Mouse (Mus musculus) hindbrain, postnatal 0 days (tissue): ENCODE results near the gene Mgat4e. TPM values are rescaled to one million over a fixed set of nuclear protein-coding genes. Genes with fewer than 3 reads are reported as not detected.

Source experiments
- ATAC-seq: fragments of 200-750 bp; cut with Nextera tagmentation; 2 replicates; pipeline ENCODE4 v1.8.0; 2017; ENCODE audit warnings: mild to moderate bottlenecking, moderate TSS enrichment, moderate library complexity
- DNase-seq: peaks from one replicate; pipeline ENCODE4 v3.0.0-alpha.2; 2015; ENCODE audit warnings: low spot score
- H3K27ac ChIP-seq: fragments of 300-500 bp; sonication (generic); 2 replicates; pipeline ENCODE4 v1.5.1; 2014; ENCODE audit warnings: mild to moderate bottlenecking
- H3K27me3 ChIP-seq: fragments of 300-500 bp; sonication (generic); 2 replicates; pipeline ENCODE4 v1.6.1; 2014; ENCODE audit warnings: low read length, mixed read lengths; ENCODE audit not compliant: insufficient read depth
- H3K36me3 ChIP-seq: fragments of 300-500 bp; sonication (generic); 2 replicates; pipeline ENCODE4 v1.6.1; 2014; ENCODE audit warnings: low read length, mixed read lengths; ENCODE audit not compliant: insufficient read depth
- H3K4me1 ChIP-seq: fragments of 300-500 bp; sonication (generic); 2 replicates; pipeline ENCODE4 v1.6.1; 2014; ENCODE audit warnings: antibody characterized with exemption, low read length, mixed read lengths; ENCODE audit not compliant: insufficient read depth
- H3K4me2 ChIP-seq: fragments of 300-500 bp; sonication (generic); 2 replicates; pipeline ENCODE4 v1.6.1; 2014; ENCODE audit warnings: low read depth, mild to moderate bottlenecking, low read length, moderate library complexity, mixed read lengths
- H3K4me3 ChIP-seq: fragments of 300-500 bp; sonication (generic); 2 replicates; pipeline ENCODE4 v1.5.1; 2014; ENCODE audit warnings: low read length
- H3K9ac ChIP-seq: fragments of 300-500 bp; sonication (generic); replicated peaks from 2 replicates; pipeline ENCODE4 v1.6.1; 2014; ENCODE audit warnings: mild to moderate bottlenecking, low read length, moderate library complexity, mixed read lengths
- H3K9me3 ChIP-seq: fragments of 300-500 bp; sonication (generic); 2 replicates; pipeline ENCODE4 v1.6.1; 2016; ENCODE audit warnings: low read length, mixed read lengths
- CTCF ChIP-seq: IDR thresholded peaks from 2 replicates; pipeline ENCODE4 v1.5.1; 2016; ENCODE audit warnings: antibody characterized with exemption, control low read depth, low read depth
- WGBS: fragments of 180-500 bp; shearing (Covaris S2); extraction: QIAGEN DNeasy Blood & Tissue Kit; methylation state at CpG from one replicate; pipeline ENCODE4 v1.1.7; 2014; 5-methylcytosine and 5-hydroxymethylcytosine counted together
- polyA plus RNA-seq: library from polyadenylated mRNA; unstranded; fragments of >200 nt; fragmentation: Nextera tagmentation; extraction: Ambion mirVana; gene quantifications from 2 replicates; pipeline ENCODE4 v1.2.1, GENCODE M21; 2015
- total RNA-seq: library from RNA; depleted of rRNA; stranded (reverse); fragments of >200 nt; gene quantifications from 2 replicates; pipeline ENCODE4 v1.2.3, GENCODE M21; 2014

Gene Mgat4e
- total and polyA plus RNA-seq, 2 experiments from 2014 or later, result not detected

DNA sequence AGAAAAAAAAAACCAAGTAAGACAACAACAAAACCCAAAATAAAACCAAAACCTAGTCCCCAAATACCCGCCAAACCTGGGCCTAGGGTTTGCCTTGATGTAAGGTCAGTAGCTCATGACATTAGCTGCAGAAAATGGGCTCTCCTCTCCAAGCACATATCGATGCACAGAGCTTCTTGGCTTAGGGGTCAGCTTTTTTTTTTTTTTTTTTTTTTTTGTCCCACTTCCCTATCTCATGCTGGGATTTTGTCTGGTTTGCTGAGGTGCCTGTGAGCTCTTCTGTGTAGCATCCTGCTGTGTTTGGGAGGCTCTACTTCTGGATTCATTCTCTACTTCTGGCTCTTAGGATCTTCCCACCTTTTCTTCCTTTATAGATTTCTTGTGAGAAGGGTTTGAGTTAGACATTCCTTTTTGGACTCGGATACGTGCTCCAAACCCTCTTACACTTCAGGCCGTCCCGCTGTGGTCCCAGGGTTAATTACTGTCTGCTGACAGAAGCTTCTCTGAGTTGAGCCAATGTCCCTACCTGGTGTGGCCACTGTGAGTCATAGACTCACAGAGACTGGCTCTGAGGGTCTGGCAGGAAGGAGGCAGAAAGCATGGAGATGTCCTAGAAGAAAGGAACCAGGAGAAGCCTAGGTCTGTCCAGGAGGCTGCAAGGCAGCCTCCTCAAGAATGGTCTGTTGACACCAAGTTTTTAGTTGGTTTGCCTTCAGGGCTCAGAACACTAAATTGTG lies 28.1 kb upstream of the Mgat4e start:
- WGBS, result 77% methylated on average over 6 of the region's 6 CpGs

GRCm38 (mm10) chr1:134573932-134574315 lies 24.4 kb upstream of the Mgat4e start:
- H3K9ac ChIP-seq, result no peak overlapping the region
- DNase-seq (no peak), ATAC-seq (no peak)
- 73% methylated on average over 5 of the region's 5 CpGs for WGBS
- no peaks in the 10 kb centered on the region for H3K27me3 ChIP-seq
- H3K9me3 ChIP-seq, result no peaks in the 10 kb centered on the region
- H3K4me2 ChIP-seq, result no peak overlapping the region
- no peak for TF ChIP-seq CTCF
- H3K27ac ChIP-seq, result no peak overlapping the region
- no peaks in the 10 kb centered on the region for H3K4me1 ChIP-seq
- no peaks in the 10 kb centered on the region for H3K36me3 ChIP-seq
- no peak overlapping the region for H3K4me3 ChIP-seq

More for the DNA sequence above, 28.1 kb upstream of the Mgat4e start:
- no peaks in the 10 kb centered on the region for H3K4me1 ChIP-seq
- H3K27me3 ChIP-seq, result no peaks in the 10 kb centered on the region
- H3K9me3 ChIP-seq, result no peaks in the 10 kb centered on the region
- H3K27ac ChIP-seq, result no peak overlapping the region
- ATAC-seq (no peak), DNase-seq (no peak)
- H3K9ac ChIP-seq, result no peak overlapping the region
- no peak for TF ChIP-seq CTCF
- no peaks in the 10 kb centered on the region for H3K36me3 ChIP-seq
- H3K4me3 ChIP-seq, result no peak overlapping the region
- no peak overlapping the region for H3K4me2 ChIP-seq

GRCm38 (mm10) chr1:134573300-134573931 lies 23.9 kb upstream of the Mgat4e start:
- H3K27ac ChIP-seq, result no peak overlapping the region
- H3K4me2 ChIP-seq, result no peak overlapping the region
- no peaks in the 10 kb centered on the region for H3K9me3 ChIP-seq
- TF ChIP-seq CTCF, result no peak
- H3K9ac ChIP-seq, result no peak overlapping the region
- WGBS, result 92% methylated on average over 1 of the region's 1 CpGs
- H3K36me3 ChIP-seq, result no peaks in the 10 kb centered on the region
- no peaks in the 10 kb centered on the region for H3K4me1 ChIP-seq
- DNase-seq (no peak), ATAC-seq (no peak)
- no peaks in the 10 kb centered on the region for H3K27me3 ChIP-seq
- H3K4me3 ChIP-seq, result no peak overlapping the region

DNA sequence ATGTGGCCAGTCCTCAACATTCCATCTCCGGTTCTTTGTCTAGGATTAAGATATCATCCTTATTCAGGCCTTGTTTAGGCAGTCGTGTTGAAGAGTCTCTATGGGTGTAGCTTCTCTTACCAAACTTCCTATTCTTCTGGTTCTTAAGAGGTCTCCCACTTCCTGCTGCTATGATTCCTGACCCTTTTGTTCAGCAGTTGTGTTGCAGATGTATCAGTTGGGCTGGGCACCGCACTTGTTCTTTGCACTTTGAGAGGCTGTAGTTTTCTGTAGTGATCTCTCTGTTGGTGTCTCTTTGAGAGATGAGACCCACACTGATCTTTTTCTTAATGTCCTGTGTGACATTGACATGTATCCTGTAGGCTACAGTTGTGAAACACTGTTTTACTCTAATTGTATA lies 21.1 kb upstream of the Mgat4e start:
- ATAC-seq (no peak), DNase-seq (no peak)
- Histone ChIP-seq H3K9me3 (no peaks in the 10 kb centered on the region), H3K4me1 (no peaks in the 10 kb centered on the region), H3K4me2 (no peak overlapping the region), H3K4me3 (no peak overlapping the region), H3K27me3 (no peaks in the 10 kb centered on the region), H3K36me3 (no peaks in the 10 kb centered on the region), H3K27ac (no peak overlapping the region), H3K9ac (no peak overlapping the region)
- WGBS, result 45% methylated on average over 3 of the region's 3 CpGs
- no peak for TF ChIP-seq CTCF

- H3K27ac ChIP-seq, result no peak overlapping the region
- WGBS, result 92% methylated on average over 9 of the region's 9 CpGs
- no peaks in the 10 kb centered on the region for H3K4me1 ChIP-seq
- H3K4me2 ChIP-seq, result no peak overlapping the region
- H3K27me3 ChIP-seq, result no peaks in the 10 kb centered on the region
- no peak overlapping the region for H3K4me3 ChIP-seq
- H3K36me3 ChIP-seq, result no peaks in the 10 kb centered on the region
- no peak for DNase-seq
- H3K9ac ChIP-seq, result no peak overlapping the region
- no peaks in the 10 kb centered on the region for H3K9me3 ChIP-seq
- TF ChIP-seq CTCF, result no peak
- ATAC-seq, result no peak
Measured at GRCm38 (mm10) chr1:134570171-134570570, 20.7 kb upstream of the Mgat4e start.

DNA sequence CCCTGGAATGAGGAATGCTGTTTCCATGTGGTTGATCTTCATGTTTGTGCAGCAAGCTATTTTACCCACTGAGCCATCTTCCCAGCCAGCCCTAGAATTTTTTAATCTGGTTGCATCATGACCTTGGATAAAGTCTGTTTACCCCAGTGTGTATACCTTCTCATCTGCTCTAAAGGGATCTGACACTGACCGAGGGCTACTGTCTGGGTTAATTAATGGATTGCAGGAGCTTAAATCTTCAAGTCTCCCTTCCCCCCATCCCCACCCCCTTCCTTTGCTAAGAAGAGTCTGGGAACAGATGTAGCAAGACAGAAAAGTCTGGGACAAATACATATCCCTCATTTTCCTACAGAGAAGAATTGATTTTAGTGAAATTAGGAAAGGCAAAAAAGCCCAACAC lies 18.0 kb upstream of the Mgat4e start:
- TF ChIP-seq CTCF, result no peak
- no peak for ATAC-seq
- H3K9me3 ChIP-seq, result no peaks in the 10 kb centered on the region
- 23% methylated on average over 1 of the region's 1 CpGs for WGBS
- no peak for DNase-seq
- H3K4me2 ChIP-seq, result no peak overlapping the region
- no peaks in the 10 kb centered on the region for H3K36me3 ChIP-seq
- H3K27ac ChIP-seq, result no peak overlapping the region
- H3K27me3 ChIP-seq, result no peaks in the 10 kb centered on the region
- H3K4me3 ChIP-seq, result no peak overlapping the region
- peaks cover 4% of the 10 kb centered on the region for H3K4me1 ChIP-seq
- H3K9ac ChIP-seq, result no peak overlapping the region

GRCm38 (mm10) chr1:134563726-134564125 lies 14.2 kb upstream of the Mgat4e start:
- Histone ChIP-seq H3K4me3 (no peak overlapping the region), H3K4me1 (peaks cover 10% of the 10 kb centered on the region), H3K9ac (no peak overlapping the region), H3K9me3 (no peaks in the 10 kb centered on the region), H3K27ac (no peak overlapping the region), H3K4me2 (no peak overlapping the region), H3K27me3 (no peaks in the 10 kb centered on the region), H3K36me3 (no peaks in the 10 kb centered on the region)
- 84% methylated on average over 3 of the region's 3 CpGs for WGBS
- TF ChIP-seq CTCF, result no peak
- no peak for DNase-seq
- ATAC-seq, result no peak
